Mouse (Mus musculus): ENCODE data around the gene Trim26. TPM values are rescaled to one million over a fixed set of nuclear protein-coding genes. Genes with fewer than 3 reads are reported as not detected.

The Trim26 gene
- polyA plus RNA-seq, 1 experiment from 2014 or later = 36.5 TPM

DNA sequence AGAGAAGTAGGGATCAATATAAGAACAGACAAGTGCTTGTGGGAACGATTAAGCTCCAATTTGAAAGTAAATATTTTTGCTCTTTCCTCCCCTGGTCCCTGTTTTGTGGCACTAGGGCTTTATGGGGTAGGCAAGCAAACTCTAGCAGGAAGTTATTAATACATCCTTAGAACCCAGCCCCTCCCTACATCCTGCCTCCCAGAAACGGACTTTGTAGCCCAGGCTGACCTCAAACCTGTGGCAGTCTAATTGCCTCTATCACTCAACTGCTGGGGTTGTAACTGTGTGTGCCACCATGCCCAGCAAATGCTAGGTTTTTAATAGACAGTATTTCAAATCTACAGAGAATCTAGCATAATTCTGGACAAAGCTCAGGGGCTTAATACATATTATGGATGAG is 24.7 kb downstream of the Trim26 start:
- no peaks in the 10 kb centered on the region for H3K27me3 ChIP-seq (ENCODE audit: control insufficient read depth, insufficient read depth, low read length)
- H3K4me2 ChIP-seq (ENCODE audit: low read length) = no peak overlapping the region
- DNase-seq = no peak
- peaks cover 1% of the 10 kb centered on the region; the same call in 1 of the 2 replicates for H3K4me1 ChIP-seq (ENCODE audit: control insufficient read depth, insufficient read depth, low read length)
- 74% methylated on average over 2 of the region's 2 CpGs for WGBS
- ATAC-seq (ENCODE audit: low FRiP score, low TSS enrichment) = no peak
- H3K36me3 ChIP-seq (ENCODE audit: control insufficient read depth, insufficient read depth, low read length) = peaks cover 35% of the 10 kb centered on the region
- no peak overlapping the region for H3K4me3 ChIP-seq (replicated peaks; ENCODE audit: low read depth, low read length)
- no peak overlapping the region for H3K27ac ChIP-seq (replicated peaks; ENCODE audit: low read depth, low read length)
- H3K9me3 ChIP-seq (ENCODE audit: control insufficient read depth, low read length) = no peaks in the 10 kb centered on the region
- no peak overlapping the region for H3K9ac ChIP-seq (replicated peaks; ENCODE audit: low read length)

DNA sequence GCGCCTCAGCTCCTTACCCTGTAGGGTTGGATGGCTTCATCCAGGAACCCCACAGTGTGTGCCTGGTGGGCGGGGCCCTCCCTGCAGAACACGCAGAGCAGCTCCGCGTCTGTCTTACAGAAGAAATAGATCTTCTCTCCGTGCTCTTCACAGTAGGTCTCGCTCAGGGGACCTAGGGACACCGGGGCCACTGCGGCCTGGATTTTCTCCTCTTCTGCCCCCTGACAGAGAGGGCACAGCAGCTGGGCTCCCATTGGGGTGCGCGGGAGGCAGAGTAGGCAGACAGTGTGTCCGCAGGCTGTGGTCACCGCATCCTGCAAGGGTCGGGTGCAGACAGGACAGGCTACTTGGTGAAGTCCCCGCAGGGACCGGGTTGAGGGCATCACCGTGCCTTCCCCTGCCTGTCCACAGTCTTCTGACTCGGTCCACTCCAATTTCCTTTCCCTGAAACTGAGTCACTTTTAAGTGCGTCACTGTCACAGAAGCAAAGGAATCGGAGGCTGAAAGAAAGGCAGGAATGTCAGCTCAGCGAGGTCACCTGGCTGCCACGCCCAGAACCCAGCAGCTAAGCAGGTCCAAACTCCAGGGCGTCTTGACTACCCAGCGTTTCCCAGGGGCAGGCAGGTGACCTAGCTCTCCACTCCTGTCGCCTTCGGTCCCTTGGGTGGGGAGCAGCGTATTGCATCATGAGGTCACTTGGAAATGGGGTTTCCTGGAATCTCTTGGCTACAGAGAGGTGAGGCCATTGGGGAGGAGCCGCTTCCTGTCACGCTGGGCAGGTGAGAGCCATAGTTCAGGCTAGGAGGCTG is 30.0 kb downstream of the Trim26 start, which contains the start of gene Trim15:
Gene Trim15, minus strand, starts transcription at position 492 of the 809 bp plus-strand sequence.
- H3K27ac ChIP-seq (replicated peaks; ENCODE audit: low read depth, low read length) = no peak within 1 kb of the TSS
- H3K4me2 ChIP-seq (ENCODE audit: low read length) = peak within 1 kb of the TSS; percentile 44
- 17% methylated on average over 29 of the region's 29 CpGs for WGBS
- peak within 1 kb of the TSS; percentile 7; the same call in 1 of the 2 replicates for H3K9ac ChIP-seq (replicated peaks; ENCODE audit: low read length)
- peak within 1 kb of the TSS; percentile 19 for H3K4me3 ChIP-seq (replicated peaks; ENCODE audit: low read depth, low read length)
- no peaks in the 10 kb centered on the region for H3K27me3 ChIP-seq (ENCODE audit: control insufficient read depth, insufficient read depth, low read length)
- no peak for ATAC-seq (ENCODE audit: low FRiP score, low TSS enrichment)
- peaks cover 7% of the 10 kb centered on the region; the same call in 1 of the 2 replicates for H3K4me1 ChIP-seq (ENCODE audit: control insufficient read depth, insufficient read depth, low read length)
- no peaks in the 10 kb centered on the region for H3K9me3 ChIP-seq (ENCODE audit: control insufficient read depth, low read length)
- peak; percentile 7 for DNase-seq
- H3K36me3 ChIP-seq (ENCODE audit: control insufficient read depth, insufficient read depth, low read length) = no peaks in the 10 kb centered on the region

DNA sequence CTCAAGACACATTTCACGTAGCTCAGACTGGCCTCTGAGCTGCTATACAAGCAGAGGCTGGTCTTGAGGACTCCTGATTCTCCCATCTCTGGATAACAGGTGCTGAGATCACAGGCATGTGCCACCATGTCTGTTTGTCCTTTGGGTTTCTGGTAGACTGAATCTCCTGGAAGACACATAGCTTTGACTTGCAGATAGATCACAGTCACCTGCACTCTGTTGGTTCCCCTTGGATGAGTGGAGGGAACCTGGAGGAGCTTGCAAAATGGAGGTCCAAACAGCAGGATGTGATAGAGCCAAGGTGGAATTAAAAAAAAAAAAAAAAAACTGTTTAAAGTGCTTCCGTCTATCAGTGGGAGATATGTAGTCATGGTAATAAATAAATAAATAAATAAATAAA is 31.9 kb downstream of the Trim26 start:
- DNase-seq = no peak

DNA sequence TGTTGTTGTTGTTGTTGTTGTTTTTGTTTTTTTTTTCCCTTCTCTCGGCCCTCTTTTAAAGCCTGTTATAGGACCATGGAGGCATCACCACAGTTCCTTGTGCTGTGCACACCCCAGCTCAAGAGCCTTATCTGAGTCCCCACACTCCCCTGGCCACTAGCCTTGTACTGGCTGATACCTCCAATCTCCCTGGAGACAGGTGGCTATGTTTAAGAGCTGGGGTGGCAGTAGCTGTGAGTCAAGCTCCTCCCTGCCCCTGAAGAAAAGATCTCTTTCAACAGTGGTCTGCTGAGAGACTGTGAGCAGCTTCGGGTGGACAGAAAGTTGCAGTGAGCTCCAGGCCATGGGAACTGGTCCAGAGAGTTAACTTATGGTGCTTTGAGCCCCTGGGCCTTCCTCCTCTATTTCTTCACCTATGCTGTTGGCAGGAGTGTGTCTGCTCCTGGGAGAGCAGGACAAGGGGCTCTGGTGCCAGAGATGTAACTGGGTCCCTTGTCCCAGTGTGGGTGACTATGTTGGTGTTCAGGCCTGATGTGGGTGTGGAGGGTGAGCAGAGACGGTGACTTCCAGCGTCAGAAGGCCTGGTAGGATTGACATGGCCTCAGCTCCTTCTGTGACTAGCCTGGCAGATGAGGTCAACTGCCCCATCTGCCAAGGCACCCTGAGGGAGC is 32.5 kb downstream of the Trim26 start, which contains the start of gene Trim10:
Gene Trim10, plus strand, starts transcription at position 291 of the 671 bp plus-strand sequence.
- WGBS = 78% methylated on average over 4 of the region's 4 CpGs
- ATAC-seq (ENCODE audit: low FRiP score, low TSS enrichment) = no peak

More for the DNA sequence above, 31.9 kb downstream of the Trim26 start:
- Histone ChIP-seq H3K9me3 (ENCODE audit: control insufficient read depth, low read length) (no peaks in the 10 kb centered on the region), H3K4me1 (ENCODE audit: control insufficient read depth, insufficient read depth, low read length) (peaks cover 7% of the 10 kb centered on the region; the same call in 1 of the 2 replicates), H3K9ac (replicated peaks; ENCODE audit: low read length) (no peak overlapping the region), H3K4me2 (ENCODE audit: low read length) (no peak overlapping the region), H3K27ac (replicated peaks; ENCODE audit: low read depth, low read length) (no peak overlapping the region), H3K4me3 (replicated peaks; ENCODE audit: low read depth, low read length) (no peak overlapping the region), H3K36me3 (ENCODE audit: control insufficient read depth, insufficient read depth, low read length) (no peaks in the 10 kb centered on the region), H3K27me3 (ENCODE audit: control insufficient read depth, insufficient read depth, low read length) (no peaks in the 10 kb centered on the region)
- 82% methylated on average over 2 of the region's 2 CpGs for WGBS
- no peak for ATAC-seq (ENCODE audit: low FRiP score, low TSS enrichment)

DNA sequence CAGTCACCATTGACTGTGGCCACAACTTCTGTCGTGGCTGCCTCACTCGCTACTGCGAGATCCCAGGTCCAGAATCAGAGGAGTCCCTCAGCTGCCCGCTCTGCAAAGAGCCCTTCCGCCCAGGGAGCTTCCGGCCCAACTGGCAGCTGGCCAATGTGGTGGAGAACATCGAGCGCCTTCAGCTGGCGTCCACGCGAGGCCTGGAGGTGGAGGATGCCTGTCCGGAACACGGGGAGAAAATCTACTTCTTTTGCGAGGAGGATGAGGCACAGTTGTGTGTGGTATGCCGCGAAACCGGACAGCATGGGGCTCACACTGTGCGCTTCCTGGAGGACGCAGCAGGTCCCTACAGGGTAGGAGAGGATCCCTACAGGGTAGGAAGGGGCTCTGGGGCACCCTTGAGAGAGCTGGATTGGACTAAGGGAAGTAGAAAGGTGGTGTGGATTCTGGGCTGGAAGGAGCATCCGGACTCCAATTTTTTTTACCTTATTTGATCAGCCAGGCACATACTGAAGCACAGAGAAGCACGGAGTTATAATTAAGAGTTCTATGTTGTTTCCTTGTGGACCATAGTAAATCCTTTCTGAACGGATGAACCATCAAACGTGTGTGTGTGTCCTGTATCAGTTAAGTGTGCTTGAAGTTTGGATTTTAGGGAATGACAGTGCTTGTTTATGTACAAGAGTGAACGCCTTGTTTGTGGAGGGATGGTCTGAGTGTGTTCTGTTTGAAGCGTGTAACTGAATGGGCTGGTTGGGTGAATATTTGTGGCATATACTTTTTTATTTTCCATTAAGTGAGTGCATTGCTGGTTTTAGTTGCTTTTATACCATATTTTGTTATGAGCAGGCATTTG is 33.2 kb downstream of the Trim26 start:
- DNase-seq (no peak), ATAC-seq (ENCODE audit: low FRiP score, low TSS enrichment) (no peak)
- 81% methylated on average over 25 of the region's 25 CpGs for WGBS
- no peaks in the 10 kb centered on the region for H3K9me3 ChIP-seq (ENCODE audit: control insufficient read depth, low read length)
- H3K27me3 ChIP-seq (ENCODE audit: control insufficient read depth, insufficient read depth, low read length) = no peaks in the 10 kb centered on the region
- H3K27ac ChIP-seq (replicated peaks; ENCODE audit: low read depth, low read length) = no peak overlapping the region
- no peaks in the 10 kb centered on the region for H3K36me3 ChIP-seq (ENCODE audit: control insufficient read depth, insufficient read depth, low read length)
- peaks cover 7% of the 10 kb centered on the region; the same call in 1 of the 2 replicates for H3K4me1 ChIP-seq (ENCODE audit: control insufficient read depth, insufficient read depth, low read length)
- no peak overlapping the region for H3K4me3 ChIP-seq (replicated peaks; ENCODE audit: low read depth, low read length)
- H3K4me2 ChIP-seq (ENCODE audit: low read length) = no peak overlapping the region
- H3K9ac ChIP-seq (replicated peaks; ENCODE audit: low read length) = no peak overlapping the region

More for the DNA sequence above, 32.5 kb downstream of the Trim26 start, which contains the start of gene Trim10:
- Histone ChIP-seq H3K9me3 (ENCODE audit: control insufficient read depth, low read length) (no peaks in the 10 kb centered on the region), H3K27ac (replicated peaks; ENCODE audit: low read depth, low read length) (no peak within 1 kb of the TSS), H3K4me1 (ENCODE audit: control insufficient read depth, insufficient read depth, low read length) (peaks cover 7% of the 10 kb centered on the region; the same call in 1 of the 2 replicates), H3K27me3 (ENCODE audit: control insufficient read depth, insufficient read depth, low read length) (no peaks in the 10 kb centered on the region), H3K4me2 (ENCODE audit: low read length) (no peak within 1 kb of the TSS), H3K36me3 (ENCODE audit: control insufficient read depth, insufficient read depth, low read length) (no peaks in the 10 kb centered on the region), H3K9ac (replicated peaks; ENCODE audit: low read length) (no peak within 1 kb of the TSS), H3K4me3 (replicated peaks; ENCODE audit: low read depth, low read length) (no peak within 1 kb of the TSS)
- DNase-seq = no peak

DNA sequence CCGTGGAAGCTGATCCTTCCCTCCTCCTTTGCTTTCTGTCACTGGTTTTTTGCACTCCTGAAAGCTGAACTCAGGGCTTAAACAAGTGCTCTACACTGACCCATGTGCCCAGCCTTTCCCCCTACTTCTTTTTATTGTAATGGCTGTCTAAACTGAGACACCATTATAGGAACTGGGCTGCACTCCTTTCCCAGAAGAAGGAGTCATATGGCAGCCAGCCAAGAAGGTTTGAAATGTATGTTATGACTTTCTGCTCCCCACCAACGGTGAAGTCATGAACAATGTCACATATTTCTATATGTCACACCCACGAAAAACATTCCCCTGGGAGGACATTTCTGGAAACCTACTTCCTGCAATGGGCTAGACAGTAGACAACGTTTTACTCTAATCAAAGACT is 37.7 kb downstream of the Trim26 start:
- Histone ChIP-seq H3K9me3 (ENCODE audit: control insufficient read depth, low read length) (no peaks in the 10 kb centered on the region), H3K9ac (replicated peaks; ENCODE audit: low read length) (no peak overlapping the region), H3K4me3 (replicated peaks; ENCODE audit: low read depth, low read length) (no peak overlapping the region), H3K27ac (replicated peaks; ENCODE audit: low read depth, low read length) (no peak overlapping the region), H3K36me3 (ENCODE audit: control insufficient read depth, insufficient read depth, low read length) (no peaks in the 10 kb centered on the region), H3K27me3 (ENCODE audit: control insufficient read depth, insufficient read depth, low read length) (no peaks in the 10 kb centered on the region), H3K4me2 (ENCODE audit: low read length) (no peak overlapping the region), H3K4me1 (ENCODE audit: control insufficient read depth, insufficient read depth, low read length) (no peaks in the 10 kb centered on the region)
- DNase-seq (no peak), ATAC-seq (ENCODE audit: low FRiP score, low TSS enrichment) (no peak)
- WGBS = 77% methylated on average over 4 of the region's 4 CpGs

DNA sequence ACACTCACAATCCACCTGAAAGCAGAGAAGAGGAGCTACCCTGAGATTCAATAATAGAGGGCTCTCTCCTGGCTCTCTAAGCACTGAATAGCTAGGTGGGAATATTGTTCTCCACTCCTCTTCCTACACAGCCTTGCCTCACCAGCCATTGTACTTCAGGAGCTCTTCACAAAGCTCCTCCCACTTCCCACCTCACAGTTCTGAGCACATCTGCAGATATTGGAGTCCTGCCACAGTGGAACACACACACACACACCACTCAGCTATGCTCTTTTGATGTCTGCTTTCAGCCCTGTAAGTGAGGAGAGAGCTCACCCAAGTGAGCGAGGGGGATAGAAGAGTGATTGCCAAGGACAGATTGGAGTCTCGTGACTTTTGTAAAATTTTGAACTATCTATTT is 46.4 kb downstream of the Trim26 start:
- Histone ChIP-seq H3K4me1 (ENCODE audit: control insufficient read depth, insufficient read depth, low read length) (no peaks in the 10 kb centered on the region), H3K36me3 (ENCODE audit: control insufficient read depth, insufficient read depth, low read length) (no peaks in the 10 kb centered on the region), H3K9me3 (ENCODE audit: control insufficient read depth, low read length) (no peaks in the 10 kb centered on the region), H3K27me3 (ENCODE audit: control insufficient read depth, insufficient read depth, low read length) (no peaks in the 10 kb centered on the region), H3K9ac (replicated peaks; ENCODE audit: low read length) (no peak overlapping the region), H3K4me2 (ENCODE audit: low read length) (no peak overlapping the region), H3K27ac (replicated peaks; ENCODE audit: low read depth, low read length) (no peak overlapping the region), H3K4me3 (replicated peaks; ENCODE audit: low read depth, low read length) (no peak overlapping the region)
- WGBS = 84% methylated on average over 2 of the region's 2 CpGs
- no peak for DNase-seq
- ATAC-seq (ENCODE audit: low FRiP score, low TSS enrichment) = no peak

DNA sequence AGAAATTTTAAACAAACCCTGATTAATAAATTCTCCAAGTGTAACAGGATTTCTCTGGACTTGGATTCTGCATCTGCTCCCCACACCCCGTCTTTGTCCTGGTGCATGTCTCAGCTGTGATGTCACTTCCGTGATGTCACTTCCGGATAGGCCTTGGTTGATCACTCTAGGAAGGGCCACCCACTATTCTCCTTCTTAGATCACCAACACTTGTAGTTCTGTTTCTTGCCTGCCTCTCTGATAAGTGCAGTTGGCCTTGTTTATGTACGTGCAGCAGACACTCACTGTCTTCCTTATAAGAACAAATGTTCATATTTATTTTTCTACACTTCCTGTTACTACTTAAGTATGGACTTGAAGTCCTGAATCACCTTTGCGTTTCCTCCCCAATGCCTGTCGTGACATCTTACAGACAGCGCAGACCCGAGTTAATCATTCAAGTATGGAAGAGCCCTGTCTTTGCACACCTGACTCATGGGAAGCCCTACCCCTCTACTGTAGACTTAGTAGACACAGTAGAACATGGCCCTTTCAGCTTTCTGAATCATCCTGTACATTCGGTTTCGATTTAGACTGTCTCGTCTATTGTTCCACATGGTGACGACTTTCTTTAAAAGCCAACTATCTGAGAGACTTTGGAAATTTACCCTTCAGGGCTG is 48.3 kb downstream of the Trim26 start:
- 93% methylated on average over 12 of the region's 12 CpGs for WGBS
- no peaks in the 10 kb centered on the region for H3K9me3 ChIP-seq (ENCODE audit: control insufficient read depth, low read length)

More for the DNA sequence above, 48.3 kb downstream of the Trim26 start:
- Histone ChIP-seq H3K27me3 (ENCODE audit: control insufficient read depth, insufficient read depth, low read length) (no peaks in the 10 kb centered on the region), H3K4me2 (ENCODE audit: low read length) (no peak overlapping the region), H3K4me3 (replicated peaks; ENCODE audit: low read depth, low read length) (no peak overlapping the region), H3K36me3 (ENCODE audit: control insufficient read depth, insufficient read depth, low read length) (no peaks in the 10 kb centered on the region), H3K9ac (replicated peaks; ENCODE audit: low read length) (no peak overlapping the region), H3K4me1 (ENCODE audit: control insufficient read depth, insufficient read depth, low read length) (no peaks in the 10 kb centered on the region), H3K27ac (replicated peaks; ENCODE audit: low read depth, low read length) (no peak overlapping the region)
- DNase-seq (no peak), ATAC-seq (ENCODE audit: low FRiP score, low TSS enrichment) (no peak)

All from midbrain, embryonic 14.5 days (tissue).